Mouse (Mus musculus): Measurements from ENCODE around the gene Astn2. TPM values are rescaled to one million over a fixed set of nuclear protein-coding genes. Genes with fewer than 3 reads are reported as not detected.
A peak's percentile ranks its signal among the peaks of the same experiment; 100 is the strongest.

Astn2 gene
- polyA plus RNA-seq, 1 experiment = not detected

GRCm38 (mm10) chr4:66399066-66399465, 5.3 kb downstream of the Astn2 start:
- no peak overlapping the region for H3K4me3 ChIP-seq
- H3K36me3 ChIP-seq (ENCODE audit: control insufficient read depth, insufficient read depth) = no peaks in the 10 kb centered on the region
- no peak overlapping the region for H3ac ChIP-seq (ENCODE audit: control insufficient read depth, insufficient read length)
- H3K27me3 ChIP-seq (ENCODE audit: control insufficient read depth, insufficient read depth, insufficient read length) = no peaks in the 10 kb centered on the region
- TF ChIP-seq REST (IDR thresholded peaks at IDR 0.05; ENCODE audit: insufficient read depth, insufficient read length) = peak; percentile 63
- TF ChIP-seq E2F4 (IDR thresholded peaks at IDR 0.05; ENCODE audit: insufficient read depth) = no peak
- H3K79me2 ChIP-seq (ENCODE audit: control insufficient read depth, insufficient read depth) = no peaks in the 10 kb centered on the region
- H3K4me2 ChIP-seq (ENCODE audit: low read depth) = no peak overlapping the region

GRCm38 (mm10) chr4:66397216-66397615, 7.2 kb downstream of the Astn2 start:
- H3K36me3 ChIP-seq (ENCODE audit: control insufficient read depth, insufficient read depth) = no peaks in the 10 kb centered on the region
- H3K79me2 ChIP-seq (ENCODE audit: control insufficient read depth, insufficient read depth) = no peaks in the 10 kb centered on the region
- H3K4me3 ChIP-seq = no peak overlapping the region
- no peaks in the 10 kb centered on the region for H3K27me3 ChIP-seq (ENCODE audit: control insufficient read depth, insufficient read depth, insufficient read length)
- no peak overlapping the region for H3K4me2 ChIP-seq (ENCODE audit: low read depth)
- no peak for TF ChIP-seq MYOD1 (IDR thresholded peaks at IDR 0.05; ENCODE audit: control insufficient read depth in 1 of 3, insufficient read length in 2 of 3, low read depth in 2 of 3)
- no peak overlapping the region for H3ac ChIP-seq (ENCODE audit: control insufficient read depth, insufficient read length)

- Histone ChIP-seq H3K4me2 (ENCODE audit: low read depth) (no peak overlapping the region), H3K4me3 (no peak overlapping the region), H3K36me3 (ENCODE audit: control insufficient read depth, insufficient read depth) (no peaks in the 10 kb centered on the region), H3K27me3 (ENCODE audit: control insufficient read depth, insufficient read depth, insufficient read length) (no peaks in the 10 kb centered on the region), H3K79me2 (ENCODE audit: control insufficient read depth, insufficient read depth) (no peaks in the 10 kb centered on the region), H3ac (ENCODE audit: control insufficient read depth, insufficient read length) (no peak overlapping the region)
- TF ChIP-seq MAX (IDR thresholded peaks at IDR 0.05; ENCODE audit: low read depth) (no peak), POLR2AphosphoS2 (IDR thresholded peaks at IDR 0.05; ENCODE audit: insufficient read length, low read depth) (no peak), E2F4 (IDR thresholded peaks at IDR 0.05; ENCODE audit: insufficient read depth) (no peak), CEBPB (IDR thresholded peaks at IDR 0.05; ENCODE audit: insufficient read depth, poor library complexity, severe bottlenecking) (no peak), USF1 (IDR thresholded peaks at IDR 0.05; ENCODE audit: low read depth) (no peak), SRF (IDR thresholded peaks at IDR 0.05; ENCODE audit: control insufficient read depth, insufficient read length, low read depth) (no peak), TCF12 (IDR thresholded peaks at IDR 0.05; ENCODE audit: insufficient read depth, poor library complexity, severe bottlenecking) (no peak), TCF3 (IDR thresholded peaks at IDR 0.05; ENCODE audit: insufficient read length, low read depth) (no peak), MYOD1 (IDR thresholded peaks at IDR 0.05; ENCODE audit: control insufficient read depth in 1 of 3, insufficient read length in 2 of 3, low read depth in 2 of 3) (no peak), MYOG (IDR thresholded peaks at IDR 0.05; ENCODE audit: control insufficient read depth in 1 of 3, insufficient read depth in 1 of 3, insufficient read length in 2 of 3, low read depth in 2 of 3) (no peak), REST (IDR thresholded peaks at IDR 0.05; ENCODE audit: insufficient read depth, insufficient read length) (no peak)
Observed at GRCm38 (mm10) chr4:66393294-66393693, 11.1 kb downstream of the Astn2 start.

- H3K79me2 ChIP-seq (ENCODE audit: control insufficient read depth, insufficient read depth) = no peaks in the 10 kb centered on the region
- no peak overlapping the region for H3ac ChIP-seq (ENCODE audit: control insufficient read depth, insufficient read length)
- no peak overlapping the region for H3K4me2 ChIP-seq (ENCODE audit: low read depth)
- no peaks in the 10 kb centered on the region for H3K27me3 ChIP-seq (ENCODE audit: control insufficient read depth, insufficient read depth, insufficient read length)
- TF ChIP-seq TCF12 (IDR thresholded peaks at IDR 0.05; ENCODE audit: insufficient read depth, poor library complexity, severe bottlenecking) (no peak), SRF (IDR thresholded peaks at IDR 0.05; ENCODE audit: control insufficient read depth, insufficient read length, low read depth) (no peak), TCF3 (IDR thresholded peaks at IDR 0.05; ENCODE audit: insufficient read length, low read depth) (no peak), REST (IDR thresholded peaks at IDR 0.05; ENCODE audit: insufficient read depth, insufficient read length) (no peak), POLR2AphosphoS2 (IDR thresholded peaks at IDR 0.05; ENCODE audit: insufficient read length, low read depth) (no peak)
- no peaks in the 10 kb centered on the region for H3K36me3 ChIP-seq (ENCODE audit: control insufficient read depth, insufficient read depth)
- H3K4me3 ChIP-seq = no peak overlapping the region
Observed at GRCm38 (mm10) chr4:66390480-66390879, 13.9 kb downstream of the Astn2 start.

GRCm38 (mm10) chr4:66378586-66378985, 25.8 kb downstream of the Astn2 start:
- TF ChIP-seq CEBPB (IDR thresholded peaks at IDR 0.05; ENCODE audit: insufficient read depth, poor library complexity, severe bottlenecking) (no peak), REST (IDR thresholded peaks at IDR 0.05; ENCODE audit: insufficient read depth, insufficient read length) (no peak), POLR2A (IDR thresholded peaks at IDR 0.05; ENCODE audit: insufficient read length, low read depth) (no peak), TCF3 (IDR thresholded peaks at IDR 0.05; ENCODE audit: insufficient read length, low read depth) (no peak), MAX (IDR thresholded peaks at IDR 0.05; ENCODE audit: low read depth) (no peak), MYOD1 (IDR thresholded peaks at IDR 0.05; ENCODE audit: control insufficient read depth in 1 of 3, insufficient read length in 2 of 3, low read depth in 2 of 3) (no peak), E2F4 (IDR thresholded peaks at IDR 0.05; ENCODE audit: insufficient read depth) (no peak), USF1 (IDR thresholded peaks at IDR 0.05; ENCODE audit: low read depth) (no peak), MYOG (IDR thresholded peaks at IDR 0.05; ENCODE audit: control insufficient read depth in 1 of 3, insufficient read depth in 1 of 3, insufficient read length in 2 of 3, low read depth in 2 of 3) (no peak), TCF12 (IDR thresholded peaks at IDR 0.05; ENCODE audit: insufficient read depth, poor library complexity, severe bottlenecking) (no peak), SRF (IDR thresholded peaks at IDR 0.05; ENCODE audit: control insufficient read depth, insufficient read length, low read depth) (no peak), POLR2AphosphoS2 (IDR thresholded peaks at IDR 0.05; ENCODE audit: insufficient read length, low read depth) (no peak)
- no peak overlapping the region for H3K4me3 ChIP-seq
- H3K4me2 ChIP-seq (ENCODE audit: low read depth) = no peak overlapping the region
- no peaks in the 10 kb centered on the region for H3K27me3 ChIP-seq (ENCODE audit: control insufficient read depth, insufficient read depth, insufficient read length)
- H3K36me3 ChIP-seq (ENCODE audit: control insufficient read depth, insufficient read depth) = no peaks in the 10 kb centered on the region
- no peaks in the 10 kb centered on the region for H3K79me2 ChIP-seq (ENCODE audit: control insufficient read depth, insufficient read depth)
- H3ac ChIP-seq (ENCODE audit: control insufficient read depth, insufficient read length) = no peak overlapping the region

Measured in myocyte (in vitro differentiated cells).